Mouse (Mus musculus) neural tube, embryonic 11.5 days (tissue): Measurements from ENCODE around the gene Olfr1437. TPM values are rescaled to one million over a fixed set of nuclear protein-coding genes. Genes with fewer than 3 reads are reported as not detected.
"Not testable (repeated sequence)": the region's sequence is repeated elsewhere in the genome, so short reads cannot be mapped to it uniquely, and the experiment has no call there.

ENCODE experiments used
- ATAC-seq: fragments of 200-750 bp; cut with Nextera tagmentation; 2 replicates; pipeline ENCODE4 v1.8.0; 2017; ENCODE audit warnings: moderate number of reproducible peaks, mild to moderate bottlenecking, moderate TSS enrichment, moderate library complexity; ENCODE audit not compliant: insufficient read depth, low FRiP score, low TSS enrichment
- DNase-seq: peaks from one replicate; pipeline ENCODE4 v3.0.0-alpha.2; 2015; ENCODE audit warnings: low spot score
- H3K27ac ChIP-seq: fragments of 300-500 bp; sonication (generic); 2 replicates; pipeline ENCODE4 v1.5.1; 2014; ENCODE audit warnings: low read depth, mild to moderate bottlenecking, low read length
- H3K27me3 ChIP-seq: fragments of 300-500 bp; sonication (generic); 2 replicates; pipeline ENCODE4 v1.6.1; 2014; ENCODE audit warnings: mild to moderate bottlenecking, low read length, mixed read lengths; ENCODE audit not compliant: control insufficient read depth, insufficient read depth
- H3K36me3 ChIP-seq: fragments of 300-500 bp; sonication (generic); 2 replicates; pipeline ENCODE4 v1.6.1; 2014; ENCODE audit warnings: mild to moderate bottlenecking, low read length, moderate library complexity, mixed read lengths; ENCODE audit not compliant: control insufficient read depth, insufficient read depth
- H3K4me1 ChIP-seq: fragments of 300-500 bp; sonication (generic); 2 replicates; pipeline ENCODE4 v1.6.1; 2014; ENCODE audit warnings: low read length, mixed read lengths; ENCODE audit not compliant: control insufficient read depth, insufficient read depth
- H3K4me2 ChIP-seq: fragments of 300-500 bp; sonication (generic); 2 replicates; pipeline ENCODE4 v1.6.1; 2014; ENCODE audit warnings: low read depth, mild to moderate bottlenecking, moderate library complexity
- H3K4me3 ChIP-seq: fragments of 300-500 bp; sonication (generic); 2 replicates; pipeline ENCODE4 v1.5.1; 2014; ENCODE audit warnings: low read depth, low read length
- H3K9ac ChIP-seq: fragments of 300-500 bp; sonication (generic); 2 replicates; pipeline ENCODE4 v1.6.1; 2014; ENCODE audit warnings: mild to moderate bottlenecking, low read length
- H3K9me3 ChIP-seq: fragments of 300-500 bp; sonication (generic); 2 replicates; pipeline ENCODE4 v1.6.1; 2016; ENCODE audit warnings: low read length; ENCODE audit not compliant: control insufficient read depth
- WGBS: fragments of 180-500 bp; shearing (Covaris S2); extraction: QIAGEN DNeasy Blood & Tissue Kit; methylation state at CpG from one replicate; pipeline ENCODE4 v1.1.7; 2014; 5-methylcytosine and 5-hydroxymethylcytosine counted together
- polyA plus RNA-seq: library from polyadenylated mRNA; unstranded; fragments of >200 nt; fragmentation: Nextera tagmentation; extraction: Ambion mirVana; gene quantifications from 2 replicates; pipeline ENCODE4 v1.2.1, GENCODE M21; 2014

The Olfr1437 gene
- not detected in 2 replicates for polyA plus RNA-seq

DNA sequence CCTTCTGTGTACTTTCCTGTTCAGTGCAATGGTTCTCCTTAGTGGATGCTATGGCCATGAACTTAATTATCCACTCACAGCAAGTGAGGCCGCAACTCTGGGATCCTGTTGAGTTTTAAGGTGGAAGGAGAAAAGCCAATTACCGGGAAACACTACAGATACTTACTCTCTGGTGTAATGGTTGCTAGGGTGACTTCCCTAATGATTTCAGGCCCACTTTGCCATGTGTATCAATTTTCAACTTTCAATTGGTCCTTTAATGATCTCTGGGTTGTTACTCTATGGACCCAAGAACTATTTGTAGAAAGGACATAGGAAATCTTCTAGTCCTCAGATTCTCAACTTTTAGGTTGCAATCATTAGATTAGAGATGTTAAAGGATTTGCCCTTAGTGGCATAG lies at the start of gene Olfr1437:
TSS of gene Olfr1437 (minus strand) at position 101 of the 400 bp plus-strand sequence.
- 83% methylated on average over 2 of the region's 2 CpGs for WGBS
- DNase-seq (no peak), ATAC-seq (no peak)
- H3K36me3 ChIP-seq, result no peaks in the 10 kb centered on the region
- H3K4me3 ChIP-seq, result no peak within 1 kb of the TSS
- no peak within 1 kb of the TSS for H3K9ac ChIP-seq
- no peaks in the 10 kb centered on the region for H3K4me1 ChIP-seq
- no peak within 1 kb of the TSS for H3K27ac ChIP-seq
- no peaks in the 10 kb centered on the region for H3K9me3 ChIP-seq
- no peaks in the 10 kb centered on the region for H3K27me3 ChIP-seq
- H3K4me2 ChIP-seq, result no peak within 1 kb of the TSS

GRCm38 (mm10) chr19:12374465-12375025 lies 49.6 kb upstream of the Olfr1437 start:
- H3K4me2 ChIP-seq, result no peak overlapping the region
- no peak overlapping the region for H3K4me3 ChIP-seq
- H3K36me3 ChIP-seq, result no peaks in the 10 kb centered on the region
- no peaks in the 10 kb centered on the region for H3K27me3 ChIP-seq
- no peaks in the 10 kb centered on the region for H3K9me3 ChIP-seq
- 69% methylated on average over 2 of the region's 2 CpGs for WGBS
- DNase-seq, result no peak
- ATAC-seq, result no peak
- H3K4me1 ChIP-seq, result no peaks in the 10 kb centered on the region
- no peak overlapping the region for H3K9ac ChIP-seq
- H3K27ac ChIP-seq, result no peak overlapping the region

DNA sequence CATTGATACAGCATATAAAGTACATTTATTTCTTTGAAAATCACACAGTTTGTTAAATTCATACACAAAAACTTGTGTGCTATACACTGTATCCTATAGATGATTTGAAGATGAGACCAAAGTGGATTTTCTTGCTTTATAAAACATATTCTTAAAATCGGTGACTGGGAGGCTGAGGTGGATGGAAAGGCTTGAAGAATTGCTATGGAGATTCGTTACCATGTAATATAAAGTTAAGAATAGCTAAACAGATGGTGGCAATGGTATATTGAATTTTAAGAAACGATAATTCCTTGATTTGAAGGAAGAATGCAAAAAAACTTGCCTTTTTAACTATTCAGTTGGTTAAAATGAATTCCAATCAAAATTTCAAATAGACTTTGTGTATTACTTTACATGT lies 48.1 kb upstream of the Olfr1437 start:
- H3K9ac ChIP-seq, result no peak overlapping the region
- ATAC-seq, result no peak
- DNase-seq, result no peak
- no peaks in the 10 kb centered on the region for H3K4me1 ChIP-seq
- no peak overlapping the region for H3K4me3 ChIP-seq
- no peak overlapping the region for H3K4me2 ChIP-seq
- H3K36me3 ChIP-seq, result no peaks in the 10 kb centered on the region
- no peaks in the 10 kb centered on the region for H3K27me3 ChIP-seq
- H3K27ac ChIP-seq, result no peak overlapping the region
- no peaks in the 10 kb centered on the region for H3K9me3 ChIP-seq
- 79% methylated on average over 3 of the region's 3 CpGs for WGBS

GRCm38 (mm10) chr19:12335810-12336209 lies 10.9 kb upstream of the Olfr1437 start, which contains the start of gene Olfr1438-ps1:
Gene Olfr1438-ps1, minus strand, starts transcription at chr19:12335910.
- no peaks in the 10 kb centered on the region for H3K9me3 ChIP-seq
- WGBS, result 86% methylated on average over 3 of the region's 3 CpGs
- no peak for DNase-seq
- H3K27ac ChIP-seq, result no peak within 1 kb of the TSS
- no peaks in the 10 kb centered on the region for H3K4me1 ChIP-seq
- no peaks in the 10 kb centered on the region for H3K36me3 ChIP-seq
- H3K4me3 ChIP-seq, result no peak within 1 kb of the TSS
- H3K9ac ChIP-seq, result no peak within 1 kb of the TSS
- H3K4me2 ChIP-seq, result no peak within 1 kb of the TSS
- no peak for ATAC-seq
- no peaks in the 10 kb centered on the region for H3K27me3 ChIP-seq

DNA sequence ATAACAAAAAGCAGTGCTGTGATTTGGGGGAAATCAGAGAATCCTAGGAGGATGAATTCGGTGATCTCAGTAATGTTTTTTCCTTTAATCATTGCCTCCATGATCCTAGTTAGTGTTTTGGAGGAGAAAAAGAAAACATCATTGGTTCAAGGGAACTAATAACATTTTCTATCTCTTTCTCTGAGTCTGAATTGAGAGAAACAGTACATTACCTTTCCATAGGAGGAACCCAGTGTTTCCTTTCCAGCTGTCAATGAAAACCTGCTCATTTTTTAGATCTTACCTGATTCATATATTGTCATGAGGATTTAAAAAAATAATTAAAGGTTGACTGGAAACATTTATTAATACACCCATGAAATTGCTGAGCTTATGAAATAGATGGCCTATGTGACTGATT lies 25.9 kb downstream of the Olfr1437 start, which contains the start of gene Olfr1436:
TSS of gene Olfr1436 (minus strand) at position 101 of the 400 bp plus-strand sequence.
- H3K36me3 ChIP-seq, H3K4me1 ChIP-seq, H3K9ac ChIP-seq, H3K9me3 ChIP-seq, H3K4me2 ChIP-seq, H3K4me3 ChIP-seq, H3K27ac ChIP-seq, H3K27me3 ChIP-seq, DNase-seq, ATAC-seq: not testable (repeated sequence)
- 83% methylated on average over 1 of the region's 1 CpGs for WGBS

- H3K4me1 ChIP-seq, result no peaks in the 10 kb centered on the region
- H3K27ac ChIP-seq, result no peak overlapping the region
- H3K4me2 ChIP-seq, result no peak overlapping the region
- H3K9ac ChIP-seq, result no peak overlapping the region
- H3K36me3 ChIP-seq, result no peaks in the 10 kb centered on the region
- DNase-seq (no peak), ATAC-seq (no peak)
- H3K27me3 ChIP-seq, result no peaks in the 10 kb centered on the region
- H3K9me3 ChIP-seq, result no peaks in the 10 kb centered on the region; the same call in 1 of the 2 replicates
- no peak overlapping the region for H3K4me3 ChIP-seq
These were observed 31.9 kb downstream of the Olfr1437 start for GRCm38 (mm10) chr19:12292979-12293378.

DNA sequence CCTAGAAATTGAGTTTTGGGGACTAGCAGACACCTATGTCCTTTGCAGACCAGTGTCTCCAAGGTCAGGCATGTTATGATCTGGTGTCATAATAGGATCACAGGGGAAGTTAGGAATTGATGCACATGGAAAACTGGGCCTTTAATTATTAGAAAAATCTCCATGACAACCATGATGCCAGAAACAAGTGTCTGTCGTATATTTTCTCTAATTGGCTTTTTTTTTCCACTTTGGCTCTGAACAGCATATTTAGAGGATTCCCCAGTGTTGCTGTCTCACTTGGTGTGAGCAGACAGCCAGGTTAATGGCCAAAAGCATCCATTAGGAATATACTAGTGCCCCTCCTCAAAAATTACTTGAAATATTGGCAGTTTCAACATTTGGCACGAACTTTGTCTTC lies 45.3 kb downstream of the Olfr1437 start, which contains the start of gene Olfr1434:
TSS of gene Olfr1434 (plus strand) at position 301 of the 400 bp plus-strand sequence.
- Histone ChIP-seq H3K36me3 (no peaks in the 10 kb centered on the region), H3K4me3 (no peak within 1 kb of the TSS), H3K27me3 (no peaks in the 10 kb centered on the region), H3K4me2 (no peak within 1 kb of the TSS), H3K27ac (no peak within 1 kb of the TSS), H3K9ac (no peak within 1 kb of the TSS), H3K9me3 (no peaks in the 10 kb centered on the region), H3K4me1 (no peaks in the 10 kb centered on the region)
- DNase-seq (no peak), ATAC-seq (no peak)
- whole genome bisulfite sequencing, result 80% methylated on average over 2 of the region's 2 CpGs

Other genes with a start within 250 kb of the Olfr1437 start
- not detected in 2 replicates for gene Olfr1425, start 247.4 kb downstream of the Olfr1437 start, polyA plus RNA-seq
- not detected in 2 replicates for gene Olfr1426, start 233.1 kb downstream of the Olfr1437 start, polyA plus RNA-seq
- gene Olfr1427, start 221.8 kb downstream of the Olfr1437 start, polyA plus RNA-seq, result not detected in 2 replicates
- gene Olfr1428, start 209.2 kb downstream of the Olfr1437 start, polyA plus RNA-seq, result not detected in 2 replicates
- not detected in 2 replicates for gene Olfr76, start 201.9 kb downstream of the Olfr1437 start, polyA plus RNA-seq
- gene Olfr1555-ps1, start 155.0 kb downstream of the Olfr1437 start, polyA plus RNA-seq, result not detected in 2 replicates
- gene Olfr1431, start 124.5 kb downstream of the Olfr1437 start, polyA plus RNA-seq, result not detected in 2 replicates
- not detected in 2 replicates for gene Olfr1432, start 92.5 kb downstream of the Olfr1437 start, polyA plus RNA-seq
- gene Olfr262, start 83.4 kb downstream of the Olfr1437 start, polyA plus RNA-seq, result not detected in 2 replicates
- not detected in 2 replicates for gene Olfr235, start 64.1 kb downstream of the Olfr1437 start, polyA plus RNA-seq
- gene Olfr1434, start 45.2 kb downstream of the Olfr1437 start, polyA plus RNA-seq, result not detected in 2 replicates
- gene Olfr1436, start 26.0 kb downstream of the Olfr1437 start, polyA plus RNA-seq, result not detected in 2 replicates
- gene Olfr1438-ps1, start 10.8 kb upstream of the Olfr1437 start, polyA plus RNA-seq, result not detected in 2 replicates
- not detected in 2 replicates for gene Olfr1440, start 62.2 kb upstream of the Olfr1437 start, polyA plus RNA-seq
- gene Olfr1441, start 92.3 kb upstream of the Olfr1437 start, polyA plus RNA-seq, result not detected in 2 replicates
- not detected in 2 replicates for gene Pfpl, start 102.8 kb upstream of the Olfr1437 start, polyA plus RNA-seq
- gene Mpeg1, start 135.7 kb upstream of the Olfr1437 start, polyA plus RNA-seq, result 1.1 and 1.2 TPM in 2 replicates
- gene Dtx4, start 176.4 kb upstream of the Olfr1437 start, polyA plus RNA-seq, result 60.1 and 71.8 TPM in 2 replicates
- gene Fam111a, start 220.6 kb upstream of the Olfr1437 start, polyA plus RNA-seq, result 22.5 and 24.5 TPM in 2 replicates